In the genomic region with DNA sequence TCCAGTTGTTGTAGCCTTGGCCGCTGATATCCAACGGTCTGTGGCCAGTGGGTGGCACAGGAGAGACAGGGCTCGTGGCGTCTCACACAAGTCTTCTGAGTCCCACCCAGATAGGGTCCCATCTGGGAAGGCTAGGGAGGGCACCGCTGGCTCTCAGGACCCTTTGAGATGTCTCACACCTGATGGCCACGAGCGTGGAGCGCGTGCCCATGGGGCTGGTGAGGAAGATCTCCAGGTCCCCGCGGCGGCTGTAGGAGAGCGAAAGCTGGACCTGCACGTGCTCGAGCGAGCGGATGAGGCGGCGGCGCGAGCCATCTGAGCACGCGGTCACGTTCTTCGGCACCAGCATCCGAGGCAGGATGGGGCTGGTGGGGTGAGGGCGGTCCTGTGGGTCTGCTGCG, we compare ENCODE assay signal across 8 mouse cellular contexts. TPM values are rescaled to one million over a fixed set of nuclear protein-coding genes. Genes with fewer than 3 reads are reported as not detected.
DNase-seq lines count a peak whose midpoint lies in the region; ATAC-seq lines count a peak whose summit lies in the region.

No protein-coding gene starts in this region.

- 0 out of 2 replicates have a peak overlapping the region, but pooled peaks have one; percentile 29 for H3K27ac ChIP-seq in heart, embryonic 11.5 days (ENCODE audit: low read depth, low read length)
- H3K27ac ChIP-seq in midbrain, embryonic 14.5 days (replicated peaks; ENCODE audit: low read depth, low read length), result no peak overlapping the region

- H3K4me3 ChIP-seq in heart, embryonic 11.5 days (ENCODE audit: low read depth, low read length), result peak overlapping the region; percentile 64
- peak overlapping the region; percentile 38 for H3K4me3 ChIP-seq in midbrain, embryonic 14.5 days (replicated peaks; ENCODE audit: low read depth, low read length)

- no peak for ATAC-seq in heart, embryonic 11.5 days (replicated peaks; ENCODE audit: insufficient number of reproducible peaks, low FRiP score, low TSS enrichment)
- ATAC-seq in midbrain, embryonic 14.5 days (ENCODE audit: low FRiP score, low TSS enrichment), result no peak
- no peak for ATAC-seq in monocyte, adult 5-6 weeks (replicated peaks; ENCODE audit: insufficient number of reproducible peaks, low FRiP score, low TSS enrichment, poor library complexity, severe bottlenecking)

- 11% methylated on average over 28 of the region's 28 CpGs for WGBS in heart, embryonic 11.5 days (ENCODE audit: insufficient replicate concordance)
- 4% methylated on average over 28 of the region's 28 CpGs for WGBS in midbrain, embryonic 14.5 days

- no peaks in the 10 kb centered on the region for H3K9me3 ChIP-seq in heart, embryonic 11.5 days (replicated peaks; ENCODE audit: control insufficient read depth, low read length)
- H3K9me3 ChIP-seq in midbrain, embryonic 14.5 days (ENCODE audit: control insufficient read depth, low read length), result no peaks in the 10 kb centered on the region

- peaks cover 36% of the 10 kb centered on the region for H3K27me3 ChIP-seq in heart, embryonic 11.5 days (ENCODE audit: control insufficient read depth, insufficient read depth, low read length)
- H3K27me3 ChIP-seq in midbrain, embryonic 14.5 days (ENCODE audit: control insufficient read depth, insufficient read depth, low read length), result no peaks in the 10 kb centered on the region

- peak overlapping the region; percentile 65 for H3K9ac ChIP-seq in heart, embryonic 11.5 days (ENCODE audit: low read depth, low read length)
- H3K9ac ChIP-seq in midbrain, embryonic 14.5 days (replicated peaks; ENCODE audit: low read length), result peak overlapping the region; percentile 54

- peak; percentile 57 for DNase-seq in kidney, adult 11 months
- no peak for DNase-seq in kidney, adult 9 months
- DNase-seq in adrenal gland, postnatal 14 days, result peak; percentile 70
- peak; percentile 36 to 76 for DNase-seq in kidney, postnatal 25 days
- DNase-seq in midbrain, embryonic 14.5 days, result no peak
- DNase-seq in right cerebral cortex, postnatal 4 days, result no peak

- H3K4me1 ChIP-seq in heart, embryonic 11.5 days (ENCODE audit: control insufficient read depth, insufficient read depth, low read length), result peaks cover 15% of the 10 kb centered on the region
- peaks cover 18% of the 10 kb centered on the region for H3K4me1 ChIP-seq in midbrain, embryonic 14.5 days (ENCODE audit: control insufficient read depth, insufficient read depth, low read length)

- H3K36me3 ChIP-seq in heart, embryonic 11.5 days (ENCODE audit: control insufficient read depth, insufficient read depth, low read length), result peaks cover 2% of the 10 kb centered on the region; the same call in 1 of the 2 replicates
- peaks cover 12% of the 10 kb centered on the region for H3K36me3 ChIP-seq in midbrain, embryonic 14.5 days (ENCODE audit: control insufficient read depth, insufficient read depth, low read length)

- peak overlapping the region; percentile 98 for H3K4me2 ChIP-seq in heart, embryonic 11.5 days
- peak overlapping the region; percentile 81 for H3K4me2 ChIP-seq in midbrain, embryonic 14.5 days (ENCODE audit: low read length)

RNA-seq across cellular contexts. Expression of a gene that starts 2.5 kb away (rescaled TPM):
- total RNA-seq in adrenal gland, postnatal 14 days (2021), result 26.9 and 27.9 TPM in 2 replicates
- polyA plus RNA-seq in heart, embryonic 11.5 days (2014; fragmentation: Nextera tagmentation; extraction: Ambion mirVana), result 29.7 and 31.0 TPM in 2 replicates
- polyA plus RNA-seq in midbrain, embryonic 14.5 days (2014; fragmentation: Nextera tagmentation; extraction: Ambion mirVana), result 20.4 and 21.6 TPM in 2 replicates
- total RNA-seq in monocyte, adult 5-6 weeks (2017), result 23.5 to 28.1 TPM (median 27.6 TPM) in 3 replicates

RNA-seq across cellular contexts. Expression of a gene that starts 6.5 kb away (rescaled TPM):
- total RNA-seq in adrenal gland, postnatal 14 days (2021), result 3.9 and 4.7 TPM in 2 replicates
- 0.77 and 1.6 TPM in 2 replicates for polyA plus RNA-seq in heart, embryonic 11.5 days (2014; fragmentation: Nextera tagmentation; extraction: Ambion mirVana)
- polyA plus RNA-seq in midbrain, embryonic 14.5 days (2014; fragmentation: Nextera tagmentation; extraction: Ambion mirVana), result 2.5 and 3.5 TPM in 2 replicates
- 0.57 TPM in 1 of 3 replicates, not detected in the others for total RNA-seq in monocyte, adult 5-6 weeks (2017)

RNA-seq across cellular contexts. Expression of a gene that starts 6.9 kb away (rescaled TPM):
- 16.0 and 45.2 TPM in 2 replicates for total RNA-seq in adrenal gland, postnatal 14 days (2021)
- 4.9 and 7.3 TPM in 2 replicates for polyA plus RNA-seq in heart, embryonic 11.5 days (2014; fragmentation: Nextera tagmentation; extraction: Ambion mirVana)
- polyA plus RNA-seq in midbrain, embryonic 14.5 days (2014; fragmentation: Nextera tagmentation; extraction: Ambion mirVana), result 5.3 and 7.3 TPM in 2 replicates
- total RNA-seq in monocyte, adult 5-6 weeks (2017), result not detected in 3 replicates

RNA-seq across cellular contexts. Expression of a gene that starts 25.4 kb away (rescaled TPM):
- total RNA-seq in adrenal gland, postnatal 14 days (2021), result 8.4 and 10.9 TPM in 2 replicates
- 2.4 and 3.7 TPM in 2 replicates for polyA plus RNA-seq in heart, embryonic 11.5 days (2014; fragmentation: Nextera tagmentation; extraction: Ambion mirVana)
- 0.26 TPM in 1 of 2 replicates, not detected in the other for polyA plus RNA-seq in midbrain, embryonic 14.5 days (2014; fragmentation: Nextera tagmentation; extraction: Ambion mirVana)
- 0.10 to 0.43 TPM in 2 of 3 replicates, not detected in the other for total RNA-seq in monocyte, adult 5-6 weeks (2017)

RNA-seq across cellular contexts. Expression of a gene that starts 27.0 kb away (rescaled TPM):
- total RNA-seq in adrenal gland, postnatal 14 days (2021), result 1.5 and 4.4 TPM in 2 replicates
- 0.55 and 0.69 TPM in 2 replicates for polyA plus RNA-seq in heart, embryonic 11.5 days (2014; fragmentation: Nextera tagmentation; extraction: Ambion mirVana)
- polyA plus RNA-seq in midbrain, embryonic 14.5 days (2014; fragmentation: Nextera tagmentation; extraction: Ambion mirVana), result 241 and 259 TPM in 2 replicates
- total RNA-seq in monocyte, adult 5-6 weeks (2017), result 2.3 TPM in 1 of 3 replicates, not detected in the others

Comparison
In these comparisons a context has a peak if more than half of its experiments do, and no peak if none do; other contexts are left out.
1. DNase-seq: peak in kidney, adult 11 months (single experiment), adrenal gland, postnatal 14 days (single experiment) and kidney, postnatal 25 days (2 of 2); none in kidney, adult 9 months (single experiment), midbrain, embryonic 14.5 days (single experiment) and right cerebral cortex, postnatal 4 days (single experiment).
2. RNA of a gene that starts 6.9 kb away (total RNA-seq): 16.0 to 45.2 TPM in adrenal gland, postnatal 14 days; not detected in monocyte, adult 5-6 weeks; every median in the first group is over 10 times any median in the second.